Mouse (Mus musculus) midbrain, embryonic 11.5 days (tissue): ENCODE measurements around the gene Pkd1. TPM values are rescaled to one million over a fixed set of nuclear protein-coding genes. Genes with fewer than 3 reads are reported as not detected.
A peak's percentile ranks its signal among the peaks of the same experiment; 100 is the strongest.

Experiments used
- ATAC-seq: fragments of 200-750 bp; cut with Nextera tagmentation; 2 replicates; pipeline ENCODE4 v1.8.0; 2017; ENCODE audit warnings: moderate TSS enrichment, moderate library complexity; ENCODE audit not compliant: low FRiP score
- DNase-seq: peaks from one replicate; pipeline ENCODE4 v3.0.0; 2015; ENCODE audit warnings: low spot score; ENCODE audit errors: missing footprints
- H3K27ac ChIP-seq: fragments of 300-500 bp; sonication (generic); 2 replicates; pipeline ENCODE4 v1.5.1; 2014; ENCODE audit warnings: low read depth, low read length
- H3K27me3 ChIP-seq: fragments of 300-500 bp; sonication (generic); 2 replicates; pipeline ENCODE4 v1.6.1; 2014; ENCODE audit warnings: mild to moderate bottlenecking, low read length, moderate library complexity, mixed read lengths; ENCODE audit not compliant: control insufficient read depth, insufficient read depth
- H3K36me3 ChIP-seq: fragments of 300-500 bp; sonication (generic); 2 replicates; pipeline ENCODE4 v1.6.1; 2014; ENCODE audit warnings: mild to moderate bottlenecking, low read length, moderate library complexity, mixed read lengths; ENCODE audit not compliant: control insufficient read depth, insufficient read depth
- H3K4me1 ChIP-seq: fragments of 300-500 bp; sonication (generic); 2 replicates; pipeline ENCODE4 v1.6.1; 2014; ENCODE audit warnings: low read length; ENCODE audit not compliant: control insufficient read depth, insufficient read depth
- H3K4me2 ChIP-seq: fragments of 300-500 bp; sonication (generic); 2 replicates; pipeline ENCODE4 v1.6.1; 2014; ENCODE audit warnings: mild to moderate bottlenecking, moderate library complexity
- H3K4me3 ChIP-seq: fragments of 300-500 bp; sonication (generic); 2 replicates; pipeline ENCODE4 v1.5.1; 2014; ENCODE audit warnings: low read depth, low read length
- H3K9ac ChIP-seq: fragments of 300-500 bp; sonication (generic); 2 replicates; pipeline ENCODE4 v1.6.1; 2014; ENCODE audit warnings: low read length
- H3K9me3 ChIP-seq: fragments of 300-500 bp; sonication (generic); 2 replicates; pipeline ENCODE4 v1.6.1; 2016; ENCODE audit warnings: low read length; ENCODE audit not compliant: control insufficient read depth
- WGBS: fragments of 180-500 bp; shearing (Covaris S2); extraction: QIAGEN DNeasy Blood & Tissue Kit; methylation state at CpG from one replicate; pipeline ENCODE4 v1.1.7; 2014; 5-methylcytosine and 5-hydroxymethylcytosine counted together
- polyA plus RNA-seq: library from polyadenylated mRNA; unstranded; fragments of >200 nt; fragmentation: Nextera tagmentation; extraction: Ambion mirVana; gene quantifications from 2 replicates; pipeline ENCODE4 v1.2.1, GENCODE M21; 2014

Pkd1 gene
- polyA plus RNA-seq, 1 experiment from 2014 or later = 18.5 TPM

GRCm38 (mm10) chr17:24544613-24545012 lies 5.0 kb upstream of the Pkd1 start:
- Histone ChIP-seq H3K9ac (0 out of 2 replicates have a peak overlapping the region, but pooled peaks have one; percentile 24), H3K9me3 (no peaks in the 10 kb centered on the region), H3K4me2 (peak overlapping the region; percentile 23; the same call in 1 of the 2 replicates), H3K4me3 (no peak overlapping the region), H3K27me3 (peaks cover 14% of the 10 kb centered on the region), H3K4me1 (no peaks in the 10 kb centered on the region; the same call in 1 of the 2 replicates), H3K27ac (no peak overlapping the region), H3K36me3 (no peaks in the 10 kb centered on the region)
- DNase-seq = no peak
- ATAC-seq = no peak
- 19% methylated on average over 12 of the region's 12 CpGs for WGBS

- Histone ChIP-seq H3K27ac (no peak overlapping the region), H3K4me1 (no peaks in the 10 kb centered on the region; the same call in 1 of the 2 replicates), H3K9ac (no peak overlapping the region), H3K9me3 (no peaks in the 10 kb centered on the region), H3K4me2 (no peak overlapping the region), H3K27me3 (peaks cover 14% of the 10 kb centered on the region), H3K36me3 (no peaks in the 10 kb centered on the region), H3K4me3 (no peak overlapping the region)
- DNase-seq (peak; percentile 73), ATAC-seq (no peak)
- 87% methylated on average over 2 of the region's 2 CpGs for WGBS
Measured at GRCm38 (mm10) chr17:24545247-24545646, 4.4 kb upstream of the Pkd1 start.

DNA sequence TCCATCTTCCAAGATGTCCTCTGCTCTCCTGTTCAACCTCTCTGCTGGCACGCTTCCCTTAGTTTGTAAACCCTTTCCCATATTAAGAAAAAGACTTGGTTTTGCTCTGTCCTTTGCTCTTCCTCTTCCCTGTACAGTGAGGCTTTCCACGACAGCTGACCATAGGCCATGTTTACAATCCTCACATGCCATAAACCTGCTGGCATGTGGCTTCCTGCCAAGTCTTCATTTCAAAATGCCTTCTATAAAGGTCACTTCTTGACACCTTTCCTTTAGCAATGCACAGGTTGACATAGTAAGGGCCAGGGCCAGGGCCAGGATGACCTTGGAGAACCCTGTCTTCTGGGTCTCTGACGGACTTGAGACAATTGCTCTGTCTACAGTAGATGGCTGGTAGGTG lies 3.4 kb upstream of the Pkd1 start:
- Histone ChIP-seq H3K4me1 (peaks cover 6% of the 10 kb centered on the region), H3K36me3 (no peaks in the 10 kb centered on the region), H3K9ac (no peak overlapping the region), H3K4me3 (no peak overlapping the region), H3K9me3 (no peaks in the 10 kb centered on the region), H3K27me3 (peaks cover 14% of the 10 kb centered on the region), H3K4me2 (no peak overlapping the region), H3K27ac (no peak overlapping the region)
- 87% methylated on average over 3 of the region's 3 CpGs for WGBS
- DNase-seq (peak; percentile 45), ATAC-seq (no peak)

GRCm38 (mm10) chr17:24548435-24548834 lies 1.2 kb upstream of the Pkd1 start:
- H3K9ac ChIP-seq = no peak overlapping the region
- DNase-seq (peak; percentile 83), ATAC-seq (no peak)
- WGBS = 45% methylated on average over 9 of the region's 9 CpGs
- H3K27me3 ChIP-seq = peaks cover 14% of the 10 kb centered on the region
- no peaks in the 10 kb centered on the region for H3K36me3 ChIP-seq
- H3K4me2 ChIP-seq = no peak overlapping the region
- H3K4me1 ChIP-seq = peaks cover 12% of the 10 kb centered on the region
- no peak overlapping the region for H3K27ac ChIP-seq
- no peaks in the 10 kb centered on the region for H3K9me3 ChIP-seq
- no peak overlapping the region for H3K4me3 ChIP-seq

- H3K9me3 ChIP-seq = no peaks in the 10 kb centered on the region
- WGBS = 6% methylated on average over 23 of the region's 23 CpGs
- DNase-seq (peak; percentile 85), ATAC-seq (peak; percentile 0; the same call in 1 of the 2 replicates)
- H3K27ac ChIP-seq = no peak overlapping the region
- H3K4me3 ChIP-seq = peak overlapping the region; percentile 69
- H3K36me3 ChIP-seq = no peaks in the 10 kb centered on the region
- peak overlapping the region; percentile 21; the same call in 1 of the 2 replicates for H3K9ac ChIP-seq
- peak overlapping the region; percentile 48 for H3K4me2 ChIP-seq
- peaks cover 14% of the 10 kb centered on the region for H3K27me3 ChIP-seq
- peaks cover 12% of the 10 kb centered on the region for H3K4me1 ChIP-seq
Measured at GRCm38 (mm10) chr17:24548921-24549617, 565 bp upstream of the Pkd1 start.

- H3K4me2 ChIP-seq = peak overlapping the region; percentile 75
- H3K36me3 ChIP-seq = no peaks in the 10 kb centered on the region
- H3K9ac ChIP-seq = peak overlapping the region; percentile 82
- peaks cover 12% of the 10 kb centered on the region for H3K4me1 ChIP-seq
- H3K27ac ChIP-seq = peak overlapping the region; percentile 94
- H3K27me3 ChIP-seq = peaks cover 14% of the 10 kb centered on the region
- DNase-seq (peak; percentile 96), ATAC-seq (peak; percentile 88)
- no peaks in the 10 kb centered on the region for H3K9me3 ChIP-seq
- H3K4me3 ChIP-seq = peak overlapping the region; percentile 69
- under 1% methylated on average over 44 of the region's 44 CpGs for WGBS
Measured at GRCm38 (mm10) chr17:24550416-24551049, 899 bp downstream of the Pkd1 start.

DNA sequence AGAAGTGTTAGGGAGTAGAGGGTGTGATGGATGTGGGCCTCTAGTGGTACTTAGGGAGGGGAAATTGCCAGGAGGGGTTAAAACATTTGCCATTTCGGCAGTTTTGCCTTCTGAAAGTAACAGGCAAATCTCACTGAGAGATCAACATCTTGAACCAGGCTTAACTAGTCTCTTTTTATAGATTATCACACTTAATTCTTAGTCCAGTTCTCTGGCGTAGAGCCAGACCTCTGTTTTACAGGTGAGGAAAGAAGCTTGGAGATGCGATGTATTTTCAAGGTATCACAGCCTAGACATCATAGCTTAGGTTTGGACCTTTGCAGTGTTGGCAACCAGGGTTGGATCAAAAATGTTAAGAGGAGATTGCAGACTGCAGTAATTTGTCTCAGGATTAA lies 1.4 kb downstream of the Pkd1 start:
- Histone ChIP-seq H3K27ac (peak overlapping the region; percentile 94), H3K9ac (peak overlapping the region; percentile 82), H3K4me3 (peak overlapping the region; percentile 69), H3K9me3 (no peaks in the 10 kb centered on the region), H3K27me3 (peaks cover 14% of the 10 kb centered on the region), H3K36me3 (no peaks in the 10 kb centered on the region), H3K4me1 (peaks cover 12% of the 10 kb centered on the region), H3K4me2 (peak overlapping the region; percentile 75)
- WGBS = 57% methylated on average over 3 of the region's 3 CpGs
- DNase-seq (no peak), ATAC-seq (no peak)

DNA sequence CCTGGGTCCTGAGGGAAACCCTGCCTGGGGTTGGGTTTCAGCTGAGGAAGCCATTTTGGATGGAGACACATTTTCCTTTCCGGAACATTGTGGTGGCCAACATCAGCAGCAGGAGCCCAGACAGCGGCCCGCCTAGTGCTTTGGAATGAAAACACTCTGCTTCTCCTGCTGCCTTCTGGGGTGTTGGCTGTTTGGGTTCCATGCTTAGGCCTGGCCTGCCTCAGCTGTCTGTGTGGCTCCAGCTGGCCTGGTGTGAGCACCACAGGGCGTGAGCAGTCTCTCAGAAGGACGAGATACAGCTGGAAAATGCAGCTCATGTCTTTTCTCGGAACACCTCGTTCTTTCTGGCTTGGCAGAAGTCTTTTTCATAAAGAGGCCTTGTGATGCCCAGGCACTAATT lies 7.5 kb downstream of the Pkd1 start:
- no peak for ATAC-seq
- Histone ChIP-seq H3K4me2 (no peak overlapping the region), H3K4me1 (peaks cover 17% of the 10 kb centered on the region), H3K4me3 (no peak overlapping the region), H3K27ac (no peak overlapping the region), H3K27me3 (no peaks in the 10 kb centered on the region), H3K36me3 (no peaks in the 10 kb centered on the region; the same call in 1 of the 2 replicates), H3K9me3 (no peaks in the 10 kb centered on the region), H3K9ac (no peak overlapping the region)
- no peak for DNase-seq
- WGBS = 93% methylated on average over 7 of the region's 7 CpGs

DNA sequence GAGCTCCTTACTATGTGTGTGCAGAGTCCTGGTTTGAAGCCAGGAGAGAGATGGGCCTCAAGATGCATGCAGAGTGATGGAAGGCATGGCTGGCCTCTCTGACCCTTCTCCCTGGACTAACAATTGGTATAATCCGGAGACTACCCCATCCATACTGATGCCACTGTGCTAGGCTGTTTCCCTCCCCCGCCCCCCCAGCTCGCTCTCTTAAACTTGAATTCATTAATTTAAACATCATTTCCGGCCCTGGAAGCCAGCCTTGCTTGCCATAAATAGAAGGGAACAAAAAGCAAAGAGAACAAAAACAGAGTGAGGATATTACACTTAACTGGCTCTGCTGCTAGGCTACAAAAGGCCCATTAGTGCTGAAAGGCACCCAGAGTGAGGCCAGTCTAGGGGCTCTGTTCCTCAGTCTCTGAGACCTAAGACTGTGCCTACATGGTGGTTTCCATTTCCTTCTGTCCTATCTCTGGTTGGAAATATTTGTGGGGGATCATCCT lies 9.0 kb downstream of the Pkd1 start:
- Histone ChIP-seq H3K36me3 (no peaks in the 10 kb centered on the region; the same call in 1 of the 2 replicates), H3K9me3 (no peaks in the 10 kb centered on the region), H3K4me1 (peaks cover 17% of the 10 kb centered on the region), H3K27me3 (no peaks in the 10 kb centered on the region), H3K4me3 (no peak overlapping the region), H3K27ac (peak overlapping the region; percentile 84), H3K9ac (peak overlapping the region; percentile 34; the same call in 1 of the 2 replicates), H3K4me2 (peak overlapping the region; percentile 15; the same call in 1 of the 2 replicates)
- ATAC-seq = peak; percentile 79
- peak; percentile 84 for DNase-seq
- WGBS = 35% methylated on average over 4 of the region's 4 CpGs
